Mouse (Mus musculus): ENCODE results near the gene Khdc1b.
A peak's percentile ranks its signal among the peaks of the same experiment; 100 is the strongest.
"Not testable (repeated sequence)": the region's sequence is repeated elsewhere in the genome, so short reads cannot be mapped to it uniquely, and the experiment has no call there.

Khdc1b gene

DNA sequence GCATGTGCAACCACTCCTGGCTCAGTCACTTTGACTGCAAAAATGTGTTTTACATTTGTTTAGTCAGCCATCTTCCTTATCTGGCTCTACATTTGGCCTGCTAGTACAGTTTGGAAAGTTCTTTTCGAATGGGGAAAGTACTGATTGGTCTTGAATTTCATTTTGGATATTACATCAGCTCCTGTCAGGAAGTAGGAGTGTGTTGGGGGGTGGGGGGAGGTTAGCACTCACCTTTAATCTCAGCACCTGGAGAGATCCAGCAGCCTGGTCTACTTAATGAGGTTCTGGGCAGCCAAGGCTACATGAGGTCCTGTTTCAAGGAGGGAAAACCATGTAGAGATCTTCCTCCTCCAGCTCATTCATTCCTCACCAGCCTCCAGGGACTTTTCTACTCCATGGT lies at the start of gene Khdc1b:
Gene Khdc1b (plus strand): TSS at position 301 of the 400 bp plus-strand sequence.
- no peak for DNase-seq

DNA sequence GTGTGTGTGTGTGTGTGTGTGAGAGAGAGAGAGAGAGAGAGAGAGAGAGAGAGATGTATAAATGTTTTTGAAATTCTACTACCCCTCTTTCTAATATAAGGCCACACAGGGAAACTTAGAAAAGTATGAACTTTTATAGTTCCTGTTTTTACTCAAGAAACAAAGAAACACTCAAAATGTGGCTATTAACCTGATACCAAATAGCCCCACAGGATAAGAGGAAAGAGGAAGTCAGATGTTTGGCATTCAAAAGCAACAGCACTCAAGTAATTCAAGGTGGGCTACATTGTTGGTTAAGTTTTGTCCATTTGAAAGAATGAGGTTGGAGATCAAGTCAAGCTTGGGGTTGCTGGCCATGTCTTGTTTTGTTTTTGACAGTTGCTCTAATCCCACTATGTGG lies 47.5 kb upstream of the Khdc1b start:
- DNase-seq: no peak

DNA sequence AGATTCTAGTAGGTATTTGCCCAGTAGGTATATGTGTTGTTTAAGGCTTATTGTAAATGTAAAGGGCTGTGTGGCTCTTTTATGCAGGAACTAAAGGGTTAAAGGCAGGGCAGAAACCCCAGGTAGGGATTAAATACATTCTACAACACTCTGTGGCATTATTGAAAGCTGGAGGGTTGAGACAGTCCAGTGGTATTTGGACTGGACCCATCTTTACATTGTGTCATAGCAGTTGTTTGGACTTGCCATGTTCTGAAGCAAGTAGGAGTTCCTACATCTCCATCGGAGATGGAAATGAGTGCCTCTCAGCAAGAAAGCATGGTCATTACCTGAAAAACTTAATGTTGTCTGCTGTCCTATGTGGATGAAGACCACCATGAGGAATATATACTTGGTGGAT lies 42.6 kb upstream of the Khdc1b start:
- DNase-seq: no peak

DNA sequence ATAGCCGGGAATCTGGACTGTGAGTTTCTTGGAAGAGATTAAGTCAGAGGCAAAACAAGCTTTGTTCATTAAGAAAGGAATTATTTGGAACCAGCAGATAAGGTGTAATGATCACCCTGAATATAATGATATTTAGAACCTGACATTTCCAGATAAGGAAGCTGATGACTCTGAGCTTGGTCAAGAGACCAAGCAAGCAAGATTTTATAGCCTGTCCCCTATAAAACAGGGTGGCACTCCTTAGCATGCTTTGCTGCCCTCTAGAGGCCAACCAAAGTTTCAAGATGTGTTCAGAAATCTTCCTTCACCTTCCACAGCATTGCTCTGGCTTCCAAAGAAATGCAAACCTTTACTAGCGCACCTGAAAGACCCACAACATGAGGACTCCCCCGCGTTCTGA lies 39.1 kb upstream of the Khdc1b start:
- DNase-seq: peak; percentile 10

DNA sequence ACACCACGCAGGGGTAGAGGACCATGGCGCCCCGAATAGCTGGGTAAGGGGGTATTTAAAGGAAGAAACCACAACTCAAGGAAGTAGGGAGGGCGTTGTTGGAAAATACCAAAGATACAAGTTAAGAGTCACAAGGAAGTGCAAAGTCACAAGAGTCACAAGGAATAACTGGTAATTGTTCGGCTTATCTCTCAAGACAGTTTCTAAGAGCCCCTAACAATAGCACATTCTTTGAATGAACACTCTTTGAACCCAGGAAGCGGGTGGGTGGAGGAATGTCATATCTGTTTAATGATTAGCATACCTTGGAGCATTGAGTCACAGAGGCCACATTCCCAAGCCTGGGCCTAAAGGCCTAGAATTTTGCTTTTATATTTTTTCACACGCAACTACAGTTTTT lies 38.6 kb upstream of the Khdc1b start:
- DNase-seq: not testable (repeated sequence)

DNA sequence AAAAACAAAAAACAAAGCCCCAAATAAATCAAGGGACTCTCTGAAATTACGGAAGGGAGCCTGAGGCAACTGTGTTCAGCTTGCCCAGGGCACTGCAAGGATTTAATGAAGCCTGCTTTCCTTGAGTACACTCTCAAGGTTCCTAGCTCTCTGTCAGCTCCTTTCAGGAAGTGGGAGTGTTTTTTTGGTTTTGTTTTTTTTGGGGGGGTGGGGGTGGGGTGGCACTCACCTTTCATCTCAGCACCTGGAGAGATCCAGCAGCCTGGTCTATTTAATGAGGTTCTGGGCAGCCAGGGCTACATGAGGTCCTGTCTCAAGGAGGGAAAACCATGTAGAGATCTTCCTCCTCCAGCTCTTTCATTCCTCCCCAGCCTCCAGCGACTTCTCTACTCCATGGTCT lies 34.0 kb upstream of the Khdc1b start, which contains the start of gene Khdc1a:
Gene Khdc1a (plus strand): TSS at position 301 of the 400 bp plus-strand sequence.
- no peak for DNase-seq

DNA sequence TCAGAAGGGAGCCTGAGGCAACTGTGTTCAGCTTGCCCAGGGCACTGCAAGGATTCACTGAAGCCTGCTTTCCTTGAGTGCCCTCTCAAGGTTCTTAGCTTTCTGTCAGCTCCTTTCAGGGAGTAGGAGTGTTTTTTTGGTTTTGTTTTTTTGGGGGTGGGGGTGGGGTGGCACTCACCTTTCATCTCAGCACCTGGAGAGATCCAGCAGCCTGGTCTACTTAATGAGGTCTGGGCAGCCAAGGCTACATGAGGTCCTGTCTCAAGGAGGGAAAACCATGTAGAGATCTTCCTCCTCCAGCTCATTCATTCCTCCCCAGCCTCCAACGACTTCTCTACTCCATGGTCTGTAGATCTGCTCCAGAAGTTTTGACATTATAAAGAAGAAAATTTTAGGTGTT lies 15.3 kb upstream of the Khdc1b start, which contains the start of gene Khdc1c:
Gene Khdc1c (plus strand): TSS at position 301 of the 400 bp plus-strand sequence.
- not testable (repeated sequence) for DNase-seq

DNA sequence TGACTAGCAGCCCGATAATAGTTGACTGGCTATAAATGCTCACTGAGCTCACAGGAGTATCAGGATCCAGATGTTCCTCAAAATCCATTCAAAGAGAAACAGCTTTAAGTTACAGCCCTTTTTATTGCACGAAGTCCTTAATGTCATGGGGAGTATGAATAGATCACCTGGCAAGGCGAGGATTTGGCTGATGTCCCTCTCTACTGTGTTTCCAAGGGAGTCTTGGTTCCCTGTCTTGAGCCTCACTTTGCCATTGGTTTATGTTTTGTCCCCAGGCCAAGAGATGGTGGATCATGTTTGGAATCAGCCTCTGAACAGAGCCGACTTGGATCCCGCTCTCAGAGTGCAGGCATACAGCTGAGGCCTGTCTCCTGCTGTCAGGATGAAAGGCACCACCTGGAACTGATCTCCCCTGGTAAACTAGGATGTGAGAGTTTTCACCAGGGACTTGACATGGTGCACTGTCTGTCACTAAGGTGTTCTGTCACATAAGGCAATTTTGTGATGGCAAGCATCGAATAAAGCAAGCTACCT lies 7.8 kb downstream of the Khdc1b start:
- DNase-seq: no peak

DNA sequence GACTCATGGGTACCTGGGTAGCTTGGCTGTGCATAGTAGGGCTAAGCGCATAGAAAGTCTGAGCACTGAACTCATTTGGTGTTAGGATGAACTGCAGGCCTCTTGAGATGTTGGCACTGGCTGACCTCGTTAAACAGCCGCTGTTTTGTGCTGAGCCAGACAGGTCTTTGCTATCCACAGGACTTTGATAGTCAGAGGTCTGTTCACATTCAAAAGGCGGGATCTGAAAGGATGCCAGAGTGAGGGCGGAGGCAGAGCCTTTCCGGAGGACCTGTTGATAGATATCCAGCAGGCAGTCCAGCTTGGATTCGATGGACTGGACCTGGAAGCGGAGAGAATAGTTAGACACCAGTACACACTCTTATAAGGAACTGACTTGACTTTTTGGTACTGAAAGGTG lies 19.4 kb downstream of the Khdc1b start:
- no peak for DNase-seq

DNA sequence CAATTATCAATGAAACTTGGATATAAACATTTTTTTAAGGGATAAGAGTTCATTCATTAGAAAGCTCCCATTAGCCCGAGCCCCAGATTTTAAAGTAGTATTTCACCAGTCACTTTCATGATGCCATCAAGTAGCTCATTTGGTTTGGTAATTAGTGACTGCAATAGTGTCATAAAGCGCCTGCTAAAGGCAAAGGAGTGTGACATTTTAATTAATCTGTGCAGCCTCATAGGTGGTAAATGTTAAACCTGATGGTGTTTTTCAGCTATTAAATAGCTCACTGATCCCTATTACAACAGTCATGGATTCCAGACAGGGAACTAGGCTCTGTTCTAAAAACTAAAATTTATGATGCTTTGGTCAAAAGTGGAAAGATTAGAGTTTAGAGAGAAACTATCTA lies 23.9 kb downstream of the Khdc1b start:
- no peak for DNase-seq

DNA sequence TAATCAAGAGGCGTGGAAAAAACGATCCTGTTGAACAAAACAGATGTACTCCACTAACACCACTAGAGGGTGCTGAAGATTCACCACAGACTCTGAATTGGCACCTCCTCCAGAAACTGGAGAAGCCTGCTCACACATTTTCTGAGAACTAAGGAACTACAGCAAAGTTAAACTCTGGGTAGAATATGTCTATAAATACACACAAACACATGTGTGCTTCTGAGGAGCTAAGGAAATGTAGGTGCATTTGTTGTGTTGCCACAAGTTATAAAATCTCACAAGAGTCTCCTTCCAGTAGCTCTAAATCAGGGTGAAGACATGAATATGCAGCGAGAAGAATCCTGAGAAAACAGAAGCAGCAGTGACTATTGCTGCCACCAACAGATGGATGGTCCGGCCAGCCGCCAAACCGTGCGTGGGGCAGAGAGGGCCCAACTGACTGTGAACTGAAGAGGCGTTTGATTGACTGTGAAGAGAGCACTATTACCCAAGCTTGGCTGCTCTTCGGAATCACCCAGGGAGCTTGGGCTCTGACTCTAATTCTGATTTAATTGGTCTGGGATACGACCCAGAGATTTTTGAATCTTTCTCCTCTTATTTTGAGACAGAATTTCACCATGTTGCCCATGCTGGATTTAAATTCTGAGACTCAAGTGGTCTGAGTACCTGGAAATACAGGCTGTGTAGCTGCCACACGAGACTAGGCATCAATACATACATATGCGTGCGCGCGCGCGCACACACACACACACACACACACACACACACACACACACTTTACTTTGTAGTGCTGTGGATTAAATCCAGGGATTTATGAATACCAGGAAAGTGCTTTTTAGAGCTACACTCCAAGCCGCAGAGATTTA lies 28.2 kb downstream of the Khdc1b start:
- DNase-seq: peak; percentile 85

DNA sequence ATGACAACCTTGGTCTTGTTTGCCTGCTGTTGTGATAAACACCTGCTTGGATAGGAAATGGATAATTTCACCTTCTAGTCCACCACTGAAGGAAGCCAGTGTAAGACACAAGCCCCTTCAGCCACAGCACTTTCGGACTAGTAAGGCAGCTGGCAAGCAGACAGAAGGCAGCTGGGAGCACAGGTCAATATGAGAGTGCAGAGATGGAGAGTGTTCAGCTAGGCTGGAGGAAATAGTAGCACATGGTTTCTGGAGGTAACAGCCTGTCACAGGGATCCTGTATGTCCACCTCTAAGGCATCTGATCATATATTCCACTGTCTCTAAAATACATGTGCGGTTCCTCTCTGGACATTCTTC lies 28.8 kb downstream of the Khdc1b start:
- no peak for DNase-seq

DNA sequence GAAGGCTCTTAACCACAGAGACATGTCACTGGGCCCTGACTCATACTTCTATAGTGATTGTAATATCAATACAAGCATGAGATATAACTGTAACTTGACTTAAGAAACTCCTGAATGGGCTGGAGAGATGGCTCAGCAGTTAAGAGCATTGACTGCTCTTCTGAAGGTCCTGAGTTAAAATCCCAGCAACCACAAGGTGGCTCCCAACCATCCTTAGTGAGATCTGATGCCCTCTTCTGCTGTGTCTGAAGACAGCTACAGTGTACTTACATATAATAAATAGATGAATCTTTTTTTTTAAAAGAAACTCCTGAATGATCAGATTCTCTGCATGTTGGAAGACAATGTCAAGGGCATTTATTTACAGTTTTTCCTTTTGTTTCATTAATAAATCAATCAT lies 36.0 kb downstream of the Khdc1b start:
- DNase-seq: no peak

DNA sequence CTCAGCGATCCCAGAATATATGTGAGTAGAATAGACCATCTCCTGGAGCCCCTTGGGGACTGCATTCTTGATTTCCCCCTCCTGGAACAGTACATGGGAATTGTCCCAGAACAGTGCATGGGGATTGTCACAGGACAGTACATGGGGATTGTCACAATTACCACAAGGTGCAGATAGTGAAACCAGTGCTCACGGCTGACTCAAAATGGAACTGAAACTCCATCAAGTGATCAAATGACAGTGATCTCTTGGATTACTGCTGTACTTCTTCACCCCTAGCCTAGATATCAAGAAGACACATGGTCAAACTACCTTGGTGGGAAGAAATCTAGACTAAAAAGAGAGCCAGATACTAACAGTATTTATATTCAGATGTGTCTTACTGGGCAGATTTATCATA lies 42.3 kb downstream of the Khdc1b start:
- no peak for DNase-seq

DNA sequence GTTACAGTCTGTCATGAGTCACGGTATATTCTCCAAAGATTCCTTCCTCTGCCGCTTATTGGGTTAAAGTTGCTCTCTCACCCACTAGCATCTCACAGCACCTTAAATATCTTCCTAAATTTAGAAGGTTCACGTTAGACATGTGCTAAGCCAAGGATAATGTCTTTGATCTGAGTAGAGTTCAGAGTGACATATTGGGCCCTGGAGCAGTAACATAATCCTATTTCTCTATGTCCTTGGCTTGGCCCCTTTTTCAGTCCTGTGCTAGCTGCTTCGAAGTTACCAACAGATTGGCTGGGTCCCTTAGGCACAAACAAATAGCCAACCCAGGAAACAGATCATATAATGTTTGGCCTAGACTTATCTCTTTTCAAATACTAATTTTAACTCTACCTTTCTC lies 44.7 kb downstream of the Khdc1b start:
- DNase-seq: no peak

DNA sequence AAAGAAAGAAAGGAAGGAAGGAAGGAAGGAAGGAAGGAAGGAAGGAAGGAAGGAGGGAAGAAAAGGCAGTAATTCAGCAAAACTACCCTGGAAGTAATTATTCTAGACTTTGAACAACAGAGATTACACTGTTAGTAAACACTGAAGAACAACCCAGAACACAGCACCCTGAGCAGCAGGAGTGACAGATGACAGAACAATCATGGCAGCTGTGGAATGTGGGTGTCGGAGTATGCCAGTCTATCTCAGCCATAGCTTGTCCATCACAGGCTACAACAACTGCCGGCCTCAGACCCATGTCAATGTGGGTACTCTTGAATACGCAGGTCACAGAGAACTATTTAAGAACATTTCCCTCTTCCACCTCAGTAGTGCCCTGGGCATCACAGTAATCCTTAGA lies 48.3 kb downstream of the Khdc1b start:
- DNase-seq: no peak

DNA sequence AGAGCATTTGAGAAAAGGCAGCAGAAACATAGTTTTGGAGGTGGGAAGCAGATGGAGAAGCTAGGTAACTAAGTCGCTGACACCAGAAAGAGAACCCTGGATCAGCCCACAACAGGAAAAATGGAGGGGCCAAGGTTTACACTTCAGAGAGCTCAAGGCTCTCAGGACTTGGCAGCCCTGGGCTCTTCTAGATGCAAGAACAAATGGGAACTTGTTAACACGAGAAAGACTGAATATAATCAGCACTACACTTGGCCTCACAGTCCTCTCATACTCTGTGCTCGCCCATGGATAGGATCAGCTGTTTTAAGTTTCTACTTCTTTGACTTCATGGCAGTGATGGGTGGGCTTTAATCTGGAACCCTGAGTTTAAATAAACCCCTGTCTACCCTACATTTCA lies 51.5 kb downstream of the Khdc1b start:
- DNase-seq: no peak
